Mouse (Mus musculus) E14TG2a.4 (cell line): ENCODE data around the gene Sprr4.

Experiments used
- CTCF ChIP-seq: conservative IDR thresholded peaks from 2 replicates; pipeline ENCODE4 v1.5.1; 2014; ENCODE audit warnings: low read length
- NANOG ChIP-seq: IDR thresholded peaks from 2 replicates; pipeline ENCODE4 v1.6.1; 2014; ENCODE audit warnings: borderline replicate concordance, low read length, mixed read lengths

DNA sequence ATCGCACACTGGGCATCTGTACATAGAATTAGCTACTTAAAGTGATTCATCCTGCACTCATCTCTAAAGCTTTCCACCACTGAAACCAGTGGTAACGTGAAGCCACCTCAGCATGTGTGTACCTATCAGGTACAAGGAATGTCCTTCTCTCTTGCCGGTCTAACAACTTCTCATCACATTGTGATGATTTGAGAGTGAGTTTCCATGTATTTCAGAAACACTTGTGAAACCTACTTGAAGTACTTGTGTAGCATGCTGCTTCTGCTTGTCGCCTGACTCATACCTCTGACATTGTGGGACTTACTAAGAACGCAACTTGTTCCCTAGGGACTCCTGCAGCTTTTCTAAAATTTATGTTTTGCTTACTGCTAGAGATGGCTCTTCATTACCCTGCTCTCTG lies 45.1 kb downstream of the Sprr4 start:
- TF ChIP-seq NANOG (no peak), CTCF (no peak)
